Mouse (Mus musculus): Measurements from ENCODE around the gene Pacs1.

- TF ChIP-seq POLR2A (IDR thresholded peaks at IDR 0.05; ENCODE audit: insufficient read depth, low read depth, low read length) (no peak), CTCF (IDR thresholded peaks at IDR 0.05; ENCODE audit: insufficient read depth, low read depth, low read length) (no peak)
Measured at GRCm38 (mm10) chr19:5230110-5230509, 42.8 kb downstream of the Pacs1 start.
